Mouse (Mus musculus): Measurements from ENCODE around the gene Cox6b2. TPM values are rescaled to one million over a fixed set of nuclear protein-coding genes. Genes with fewer than 3 reads are reported as not detected.

The Cox6b2 gene
- polyA plus RNA-seq, 1 experiment from 2014 or later, result 22.9 TPM

GRCm38 (mm10) chr7:4732968-4733392 lies 19.9 kb downstream of the Cox6b2 start:
- Histone ChIP-seq H3K4me1 (replicated peaks) (no peaks in the 10 kb centered on the region), H3K4me2 (replicated peaks) (no peak overlapping the region), H3K27ac (no peak overlapping the region), H3K9me3 (0 out of 2 replicates have a peak, but pooled peaks cover 2% of the 10 kb centered on the region), H3K36me3 (no peaks in the 10 kb centered on the region), H3K9ac (replicated peaks) (no peak overlapping the region), H3K27me3 (no peaks in the 10 kb centered on the region), H3K4me3 (replicated peaks) (no peak overlapping the region)
- no peak for ATAC-seq
- WGBS, result 80% methylated on average over 6 of the region's 6 CpGs

DNA sequence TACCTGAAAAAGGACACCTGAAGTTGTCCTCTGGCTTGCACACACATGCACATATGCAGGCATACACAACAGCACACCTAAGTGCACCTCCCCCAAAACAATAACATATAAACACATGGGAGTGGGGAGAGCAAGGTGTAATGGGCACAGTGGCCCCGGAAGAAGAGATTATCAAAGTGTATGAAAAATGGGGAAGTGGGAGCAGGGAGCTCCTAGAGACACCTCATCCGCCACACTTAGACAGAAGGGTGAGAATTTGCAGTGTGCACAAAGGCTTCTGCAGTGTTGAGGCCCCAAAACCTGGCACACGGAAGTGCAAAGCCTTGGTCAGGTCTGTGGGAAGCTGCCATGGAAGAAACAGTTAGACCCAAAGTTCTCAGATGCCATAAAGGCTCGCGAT lies 21.8 kb downstream of the Cox6b2 start:
- H3K4me3 ChIP-seq (replicated peaks), result no peak overlapping the region
- ATAC-seq, result no peak
- no peak overlapping the region for H3K27ac ChIP-seq
- no peak overlapping the region for H3K4me2 ChIP-seq (replicated peaks)
- H3K9ac ChIP-seq (replicated peaks), result no peak overlapping the region
- no peaks in the 10 kb centered on the region for H3K27me3 ChIP-seq
- H3K36me3 ChIP-seq, result no peaks in the 10 kb centered on the region
- H3K4me1 ChIP-seq (replicated peaks), result no peaks in the 10 kb centered on the region
- 0 out of 2 replicates have a peak, but pooled peaks cover 2% of the 10 kb centered on the region for H3K9me3 ChIP-seq
- WGBS, result 86% methylated on average over 5 of the region's 5 CpGs

DNA sequence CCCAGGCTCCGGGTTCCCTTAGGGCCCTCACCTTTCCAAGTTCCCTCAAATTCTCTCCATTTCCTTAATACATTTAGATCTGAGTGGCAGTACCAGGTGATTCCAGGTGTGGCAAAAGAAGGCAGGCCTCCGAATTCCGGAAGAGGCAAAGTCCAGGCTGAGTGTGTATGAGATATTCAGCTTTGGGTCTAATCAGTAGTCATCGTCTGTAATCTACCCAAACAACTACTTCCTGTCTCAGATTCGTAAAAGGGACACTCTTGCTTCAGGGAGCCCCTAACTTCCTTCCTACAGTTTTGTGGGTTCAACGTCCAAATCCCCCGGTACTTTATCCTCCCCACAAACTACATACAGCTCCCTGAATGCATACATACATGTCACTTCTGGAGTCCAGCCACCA lies 27.7 kb downstream of the Cox6b2 start, which contains the start of gene Tmem150b:
TSS of gene Tmem150b (minus strand) at position 81 of the 400 bp plus-strand sequence.
- WGBS, result 89% methylated on average over 7 of the region's 7 CpGs
- H3K9me3 ChIP-seq, result 0 out of 2 replicates have a peak, but pooled peaks cover 2% of the 10 kb centered on the region
- no peaks in the 10 kb centered on the region for H3K36me3 ChIP-seq
- H3K27me3 ChIP-seq, result no peaks in the 10 kb centered on the region
- no peak for ATAC-seq
- no peak within 1 kb of the TSS for H3K4me3 ChIP-seq (replicated peaks)
- no peak within 1 kb of the TSS for H3K9ac ChIP-seq (replicated peaks)
- H3K27ac ChIP-seq, result no peak within 1 kb of the TSS
- no peaks in the 10 kb centered on the region for H3K4me1 ChIP-seq (replicated peaks)
- H3K4me2 ChIP-seq (replicated peaks), result no peak within 1 kb of the TSS; the same call in 1 of the 2 replicates

- 73% methylated on average over 3 of the region's 3 CpGs for WGBS
- no peaks in the 10 kb centered on the region for H3K4me1 ChIP-seq (replicated peaks)
- ATAC-seq, result no peak
- H3K27me3 ChIP-seq, result no peaks in the 10 kb centered on the region
- H3K36me3 ChIP-seq, result no peaks in the 10 kb centered on the region
- no peak overlapping the region for H3K9ac ChIP-seq (replicated peaks)
- no peak overlapping the region for H3K4me2 ChIP-seq (replicated peaks)
- H3K9me3 ChIP-seq, result no peaks in the 10 kb centered on the region
- no peak overlapping the region for H3K27ac ChIP-seq
- no peak overlapping the region for H3K4me3 ChIP-seq (replicated peaks)
Measured at GRCm38 (mm10) chr7:4724359-4724758, 28.5 kb downstream of the Cox6b2 start.

GRCm38 (mm10) chr7:4723508-4723907 lies 29.4 kb downstream of the Cox6b2 start:
- Histone ChIP-seq H3K4me1 (replicated peaks) (no peaks in the 10 kb centered on the region), H3K27me3 (no peaks in the 10 kb centered on the region), H3K36me3 (no peaks in the 10 kb centered on the region; the same call in 1 of the 2 replicates), H3K9ac (replicated peaks) (0 out of 2 replicates have a peak overlapping the region, but pooled peaks have one; percentile 23), H3K4me3 (replicated peaks) (peak overlapping the region; percentile 31), H3K9me3 (no peaks in the 10 kb centered on the region), H3K27ac (no peak overlapping the region), H3K4me2 (replicated peaks) (peak overlapping the region; percentile 49)
- 40% methylated on average over 12 of the region's 12 CpGs for WGBS
- ATAC-seq, result peak; percentile 84

DNA sequence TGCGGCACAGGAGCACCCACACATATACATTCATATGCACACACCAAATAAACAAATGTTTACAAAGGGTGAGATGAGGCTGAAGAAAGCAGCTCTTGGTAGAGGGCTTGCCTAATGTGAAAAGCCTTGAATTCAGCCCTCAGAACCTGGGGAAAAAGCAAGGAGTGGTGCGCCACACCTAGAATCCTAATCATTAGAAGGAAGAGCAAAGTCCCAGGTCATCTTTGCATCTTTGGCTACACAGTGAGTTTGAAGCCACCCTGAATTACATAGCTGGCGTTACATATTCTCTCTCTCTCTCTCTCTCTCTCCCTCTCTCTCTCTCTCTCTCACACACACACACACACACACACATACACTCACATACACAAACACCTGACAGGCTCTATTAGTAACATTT lies 33.6 kb downstream of the Cox6b2 start:
- no peaks in the 10 kb centered on the region for H3K27me3 ChIP-seq
- H3K27ac ChIP-seq, result no peak overlapping the region
- no peak for ATAC-seq
- no peak overlapping the region for H3K4me3 ChIP-seq (replicated peaks)
- 97% methylated on average over 3 of the region's 3 CpGs for WGBS
- H3K4me2 ChIP-seq (replicated peaks), result no peak overlapping the region
- peaks cover 34% of the 10 kb centered on the region for H3K36me3 ChIP-seq
- H3K9me3 ChIP-seq, result no peaks in the 10 kb centered on the region
- no peak overlapping the region for H3K9ac ChIP-seq (replicated peaks)
- H3K4me1 ChIP-seq (replicated peaks), result no peaks in the 10 kb centered on the region

DNA sequence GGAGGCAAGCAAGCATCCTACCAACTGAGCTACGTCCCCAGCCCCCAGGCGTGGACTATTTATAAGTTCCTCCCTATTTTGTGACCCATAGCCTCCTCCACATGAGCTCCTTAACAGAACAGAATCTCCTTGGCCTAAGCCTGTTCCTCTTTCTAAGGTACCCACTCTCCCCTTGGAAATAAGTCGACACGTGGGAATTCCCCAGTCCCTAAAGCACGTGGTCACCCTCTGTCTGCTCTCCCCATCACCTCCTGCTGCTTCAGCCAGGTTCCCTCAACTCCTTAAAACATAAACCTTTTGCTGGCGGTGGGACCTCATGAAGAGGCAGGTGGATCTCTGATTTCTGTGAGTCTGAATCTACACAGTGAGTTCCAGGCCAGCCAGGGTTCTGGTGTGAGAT lies 35.9 kb downstream of the Cox6b2 start:
- H3K4me2 ChIP-seq (replicated peaks), result no peak overlapping the region
- H3K4me3 ChIP-seq (replicated peaks), result no peak overlapping the region
- no peak overlapping the region for H3K9ac ChIP-seq (replicated peaks)
- H3K27me3 ChIP-seq, result no peaks in the 10 kb centered on the region
- H3K36me3 ChIP-seq, result peaks cover 57% of the 10 kb centered on the region
- WGBS, result 83% methylated on average over 6 of the region's 6 CpGs
- H3K9me3 ChIP-seq, result no peaks in the 10 kb centered on the region
- ATAC-seq, result no peak
- no peaks in the 10 kb centered on the region for H3K4me1 ChIP-seq (replicated peaks)
- H3K27ac ChIP-seq, result no peak overlapping the region

DNA sequence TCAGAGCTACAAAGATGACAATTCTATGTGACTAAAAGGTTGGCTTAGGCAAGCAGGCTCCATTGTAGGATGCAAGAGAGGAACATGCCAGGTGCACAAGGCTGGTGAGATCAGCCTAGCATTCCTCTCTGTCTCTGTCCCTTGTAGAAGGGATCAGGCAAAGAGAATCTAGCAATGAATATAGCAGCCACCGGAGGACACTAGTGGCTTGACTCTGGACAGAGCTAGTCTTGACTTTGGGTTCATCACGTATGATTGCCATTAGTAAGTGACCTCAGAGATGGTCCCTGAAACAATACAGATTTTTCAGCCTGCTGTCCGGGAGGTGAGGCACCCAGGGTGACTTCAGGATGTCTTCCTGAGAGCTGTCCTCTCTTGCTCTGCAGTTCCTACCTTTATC lies 40.3 kb downstream of the Cox6b2 start:
- no peak for ATAC-seq
- no peak overlapping the region for H3K4me3 ChIP-seq (replicated peaks)
- no peaks in the 10 kb centered on the region for H3K27me3 ChIP-seq
- WGBS, result 89% methylated on average over 3 of the region's 3 CpGs
- H3K9ac ChIP-seq (replicated peaks), result no peak overlapping the region
- no peaks in the 10 kb centered on the region for H3K4me1 ChIP-seq (replicated peaks)
- H3K9me3 ChIP-seq, result no peaks in the 10 kb centered on the region
- H3K4me2 ChIP-seq (replicated peaks), result no peak overlapping the region
- no peak overlapping the region for H3K27ac ChIP-seq
- peaks cover 96% of the 10 kb centered on the region for H3K36me3 ChIP-seq

GRCm38 (mm10) chr7:4705098-4705497 lies 47.8 kb downstream of the Cox6b2 start:
- no peak overlapping the region for H3K4me2 ChIP-seq (replicated peaks)
- H3K9ac ChIP-seq (replicated peaks), result no peak overlapping the region
- no peaks in the 10 kb centered on the region for H3K9me3 ChIP-seq
- H3K27ac ChIP-seq, result no peak overlapping the region
- H3K27me3 ChIP-seq, result no peaks in the 10 kb centered on the region
- 33% methylated on average over 18 of the region's 18 CpGs for WGBS
- H3K4me3 ChIP-seq (replicated peaks), result no peak overlapping the region
- peaks cover 95% of the 10 kb centered on the region for H3K36me3 ChIP-seq
- H3K4me1 ChIP-seq (replicated peaks), result peaks cover 6% of the 10 kb centered on the region; the same call in 1 of the 2 replicates
- no peak for ATAC-seq

- Histone ChIP-seq H3K4me3 (replicated peaks) (no peak overlapping the region), H3K27me3 (no peaks in the 10 kb centered on the region), H3K9me3 (no peaks in the 10 kb centered on the region), H3K36me3 (peaks cover 95% of the 10 kb centered on the region), H3K27ac (no peak overlapping the region), H3K4me1 (replicated peaks) (peaks cover 6% of the 10 kb centered on the region; the same call in 1 of the 2 replicates), H3K4me2 (replicated peaks) (no peak overlapping the region), H3K9ac (replicated peaks) (no peak overlapping the region)
- WGBS, result 95% methylated on average over 7 of the region's 7 CpGs
- ATAC-seq, result no peak
Measured at GRCm38 (mm10) chr7:4703195-4703594, 49.7 kb downstream of the Cox6b2 start.

DNA sequence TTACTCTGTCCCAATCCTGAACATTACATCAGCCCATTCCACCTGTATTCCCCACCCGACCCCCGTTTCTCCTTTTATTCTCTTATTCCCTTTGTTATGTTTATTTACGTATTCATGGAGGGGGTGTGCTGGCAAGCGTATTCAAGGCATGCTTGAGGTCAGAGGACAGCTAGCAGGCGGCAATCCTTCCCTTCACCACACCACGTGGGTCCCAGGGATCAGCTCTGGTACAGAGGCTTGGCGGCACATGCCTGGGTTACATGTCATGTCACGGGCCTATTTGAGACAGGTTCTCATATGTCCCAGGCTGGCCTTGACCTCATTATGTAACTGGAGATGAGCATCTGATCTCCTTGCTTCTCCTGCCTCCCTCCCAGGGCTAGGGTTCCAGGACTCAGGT lies 50.6 kb downstream of the Cox6b2 start:
- ATAC-seq, result no peak
- H3K4me1 ChIP-seq (replicated peaks), result peaks cover 6% of the 10 kb centered on the region; the same call in 1 of the 2 replicates
- H3K27ac ChIP-seq, result peak overlapping the region; percentile 25; the same call in 1 of the 2 replicates
- H3K9me3 ChIP-seq, result no peaks in the 10 kb centered on the region
- H3K36me3 ChIP-seq, result peaks cover 95% of the 10 kb centered on the region
- WGBS, result 33% methylated on average over 8 of the region's 8 CpGs
- H3K4me3 ChIP-seq (replicated peaks), result no peak overlapping the region
- no peaks in the 10 kb centered on the region for H3K27me3 ChIP-seq
- H3K9ac ChIP-seq (replicated peaks), result no peak overlapping the region
- no peak overlapping the region for H3K4me2 ChIP-seq (replicated peaks)

Data from midbrain, embryonic 13.5 days (tissue).